Mouse (Mus musculus): ENCODE measurements around the gene Kif2c. TPM values are rescaled to one million over a fixed set of nuclear protein-coding genes. Genes with fewer than 3 reads are reported as not detected.

Gene Kif2c
- total and polyA plus RNA-seq, 3 experiments, result 8.6 to 62.8 (median 52.0) TPM

DNA sequence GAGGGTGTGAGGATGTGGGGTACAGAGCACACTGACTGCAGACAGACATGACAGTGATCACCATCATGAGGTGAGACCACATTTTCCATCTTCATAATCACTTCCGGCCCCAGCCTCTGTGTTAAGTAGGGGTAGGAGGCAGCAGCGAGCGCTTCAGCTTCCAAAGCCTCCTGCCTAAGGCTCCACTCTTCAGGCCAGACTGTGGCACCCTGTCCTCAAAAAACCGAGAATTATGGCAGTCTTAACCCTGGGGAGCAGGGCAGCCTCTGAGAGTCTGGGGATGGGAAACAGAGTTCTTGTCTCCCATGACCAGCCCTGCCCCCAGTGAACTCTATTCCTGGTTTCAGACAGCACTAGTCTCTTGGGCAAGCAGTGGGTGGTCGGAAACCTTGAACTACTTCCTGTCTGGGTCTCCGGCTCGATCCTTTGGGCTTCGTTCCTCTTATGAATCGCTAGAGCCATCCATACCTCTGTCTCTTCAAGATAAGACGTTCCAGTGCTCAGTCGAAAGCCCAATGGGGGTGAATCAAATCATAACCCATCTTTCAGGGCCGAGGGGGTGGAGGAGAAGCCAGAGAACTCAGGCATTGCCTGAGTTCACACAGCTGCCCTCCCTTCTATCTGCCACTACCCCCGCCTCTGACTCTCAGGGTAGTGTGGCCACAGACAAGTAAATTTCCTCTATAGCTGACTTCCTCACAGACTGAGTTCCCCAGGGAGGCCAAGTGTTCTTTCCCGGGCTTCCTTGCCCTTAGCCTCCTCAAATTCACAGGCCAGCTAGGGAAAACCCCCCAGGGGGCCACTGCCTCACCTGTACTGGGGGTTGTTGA is 57.7 kb downstream of the Kif2c start:
- DNase-seq (ENCODE audit: low spot score), result peak; percentile 69
- Histone ChIP-seq H3K4me3 (ENCODE audit: low read depth, low read length) (peak overlapping the region; percentile 58; the same call in 1 of the 2 replicates), H3K36me3 (replicated peaks) (peaks cover 37% of the 10 kb centered on the region), H3K4me1 (ENCODE audit: insufficient read depth, low read depth, low read length) (peaks cover 71% of the 10 kb centered on the region), H3K27me3 (ENCODE audit: insufficient read depth, low read length) (no peaks in the 10 kb centered on the region), H3K9me3 (replicated peaks) (no peaks in the 10 kb centered on the region)
- peak; percentile 46 for ATAC-seq (ENCODE audit: extremely low read depth, insufficient number of reproducible peaks, low FRiP score, poor library complexity, severe bottlenecking)
- peak; percentile 61 for TF ChIP-seq TAL1 (conservative IDR thresholded peaks at IDR 0.05; ENCODE audit: low read depth, low read length)
- TF ChIP-seq GATA2 (IDR thresholded peaks at IDR 0.05; ENCODE audit: borderline replicate concordance, low read depth, low read length), result no peak
- TF ChIP-seq POLR2AphosphoS5 (IDR thresholded peaks at IDR 0.05; ENCODE audit: insufficient replicate concordance, low read depth, low read length), result no peak
- no peak for TF ChIP-seq GATA1 (IDR thresholded peaks at IDR 0.05; ENCODE audit: borderline replicate concordance, low read length)
- TF ChIP-seq CTCF (IDR thresholded peaks at IDR 0.05; ENCODE audit: low read depth, low read length), result no peak

GRCm38 (mm10) chr4:117124218-117124517 is 58.3 kb downstream of the Kif2c start:
- no peak for DNase-seq (ENCODE audit: low spot score)
- H3K4me3 ChIP-seq (ENCODE audit: low read depth, low read length), result peak overlapping the region; percentile 58; the same call in 1 of the 2 replicates
- no peak for ATAC-seq (ENCODE audit: extremely low read depth, insufficient number of reproducible peaks, low FRiP score, poor library complexity, severe bottlenecking)
- no peak for TF ChIP-seq GATA1 (IDR thresholded peaks at IDR 0.05; ENCODE audit: borderline replicate concordance, low read length)
- TF ChIP-seq POLR2AphosphoS5 (IDR thresholded peaks at IDR 0.05; ENCODE audit: insufficient replicate concordance, low read depth, low read length), result no peak
- H3K27me3 ChIP-seq (ENCODE audit: insufficient read depth, low read length), result no peaks in the 10 kb centered on the region
- H3K9me3 ChIP-seq (replicated peaks), result no peaks in the 10 kb centered on the region
- peaks cover 74% of the 10 kb centered on the region for H3K4me1 ChIP-seq (ENCODE audit: insufficient read depth, low read depth, low read length)
- peaks cover 33% of the 10 kb centered on the region for H3K36me3 ChIP-seq (replicated peaks)

DNA sequence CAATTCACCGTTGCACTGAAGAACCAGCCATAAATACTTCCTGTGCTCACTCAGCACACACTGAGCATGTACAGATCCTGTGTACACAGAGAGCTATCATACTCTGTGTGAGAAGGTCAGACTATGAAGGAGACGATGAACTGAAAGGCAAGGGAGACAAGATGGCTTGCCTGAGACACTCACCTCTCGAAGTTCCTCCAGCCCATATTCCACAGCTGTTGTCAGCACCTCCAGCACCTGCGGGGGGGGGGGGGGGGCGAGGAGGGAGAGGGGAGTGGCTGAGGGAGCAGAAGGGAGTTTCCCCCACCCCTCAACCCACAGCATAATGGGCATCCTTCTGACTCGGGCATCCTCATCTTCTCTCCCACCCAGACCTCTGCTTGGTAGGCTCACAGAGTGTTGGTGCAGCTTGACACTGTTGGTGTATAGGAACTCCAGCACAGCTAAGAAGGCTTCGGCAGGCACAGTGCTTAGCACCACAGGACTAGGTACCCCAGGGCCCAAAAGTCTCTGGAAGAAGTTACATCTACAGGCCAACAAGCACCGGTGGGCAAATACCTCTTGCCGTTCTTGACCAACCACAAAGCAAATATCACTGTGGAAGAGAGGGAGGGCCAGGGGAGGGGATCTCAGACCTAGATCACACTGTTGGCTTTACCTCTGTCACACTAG is 58.8 kb downstream of the Kif2c start:
- H3K36me3 ChIP-seq (replicated peaks), result peaks cover 33% of the 10 kb centered on the region
- H3K27me3 ChIP-seq (ENCODE audit: insufficient read depth, low read length), result no peaks in the 10 kb centered on the region
- no peak for TF ChIP-seq CTCF (IDR thresholded peaks at IDR 0.05; ENCODE audit: low read depth, low read length)
- no peak for TF ChIP-seq GATA2 (IDR thresholded peaks at IDR 0.05; ENCODE audit: borderline replicate concordance, low read depth, low read length)
- TF ChIP-seq TAL1 (conservative IDR thresholded peaks at IDR 0.05; ENCODE audit: low read depth, low read length), result no peak
- TF ChIP-seq POLR2AphosphoS5 (IDR thresholded peaks at IDR 0.05; ENCODE audit: insufficient replicate concordance, low read depth, low read length), result no peak
- no peak for TF ChIP-seq GATA1 (IDR thresholded peaks at IDR 0.05; ENCODE audit: borderline replicate concordance, low read length)
- no peaks in the 10 kb centered on the region for H3K9me3 ChIP-seq (replicated peaks)
- ATAC-seq (ENCODE audit: extremely low read depth, insufficient number of reproducible peaks, low FRiP score, poor library complexity, severe bottlenecking) (no peak), DNase-seq (ENCODE audit: low spot score) (no peak)
- H3K4me1 ChIP-seq (ENCODE audit: insufficient read depth, low read depth, low read length), result peaks cover 73% of the 10 kb centered on the region
- no peak overlapping the region; the same call in 1 of the 2 replicates for H3K4me3 ChIP-seq (ENCODE audit: low read depth, low read length)

GRCm38 (mm10) chr4:117122209-117122608 is 60.2 kb downstream of the Kif2c start:
- Histone ChIP-seq H3K4me1 (ENCODE audit: insufficient read depth, low read depth, low read length) (peaks cover 70% of the 10 kb centered on the region), H3K4me3 (ENCODE audit: low read depth, low read length) (no peak overlapping the region), H3K27me3 (ENCODE audit: insufficient read depth, low read length) (no peaks in the 10 kb centered on the region), H3K36me3 (replicated peaks) (peaks cover 32% of the 10 kb centered on the region), H3K9me3 (replicated peaks) (no peaks in the 10 kb centered on the region)
- TF ChIP-seq GATA1 (IDR thresholded peaks at IDR 0.05; ENCODE audit: borderline replicate concordance, low read length), result no peak
- DNase-seq (ENCODE audit: low spot score) (no peak), ATAC-seq (ENCODE audit: extremely low read depth, insufficient number of reproducible peaks, low FRiP score, poor library complexity, severe bottlenecking) (no peak)

DNA sequence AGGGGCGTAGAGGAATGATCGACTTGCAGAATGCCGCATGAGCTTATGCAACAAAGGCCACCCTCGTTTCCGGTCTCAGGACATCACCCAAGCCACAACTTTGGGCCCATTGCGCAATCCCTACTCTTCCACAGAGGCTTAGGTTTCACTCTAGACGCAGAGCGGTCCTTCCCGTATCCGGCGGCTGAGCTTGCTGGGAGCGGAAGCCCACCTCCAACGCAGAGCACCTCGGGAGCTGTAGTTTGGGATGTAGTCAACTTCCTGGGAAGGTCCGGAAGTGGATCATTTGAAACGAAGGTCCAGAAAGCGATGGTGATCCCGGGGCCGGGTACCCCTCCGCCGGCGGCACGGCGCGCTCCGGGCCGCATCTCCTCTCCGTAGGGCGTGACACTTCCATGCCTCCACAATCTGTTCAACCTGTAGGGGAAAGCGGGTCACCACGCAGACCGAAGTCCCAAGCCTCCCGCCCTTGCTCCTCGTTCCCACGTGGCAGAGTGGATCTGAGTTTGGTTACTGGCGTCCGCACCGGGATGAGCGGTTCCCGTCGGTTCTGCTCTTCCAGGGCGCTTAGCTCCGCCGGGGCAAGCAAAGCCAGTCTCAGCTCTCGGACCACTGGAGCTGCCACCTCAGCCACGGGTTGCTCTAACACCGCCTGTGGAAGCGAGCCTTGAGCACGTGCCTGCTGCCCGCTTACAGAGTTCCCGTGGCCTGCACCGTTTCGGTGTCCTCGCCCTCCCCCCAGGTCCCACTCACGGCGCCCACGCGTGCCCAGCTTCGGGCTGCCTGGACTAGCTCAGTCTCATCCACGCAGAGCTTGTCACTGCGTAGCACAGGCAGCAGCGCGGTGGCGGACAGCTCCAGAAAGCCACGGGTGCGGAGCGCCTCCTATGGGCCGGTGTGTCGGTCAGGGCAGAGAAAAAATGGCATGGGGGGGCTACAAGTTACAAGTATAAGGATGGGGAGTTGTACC is 61.7 kb downstream of the Kif2c start:
- peaks cover 30% of the 10 kb centered on the region for H3K36me3 ChIP-seq (replicated peaks)
- peak overlapping the region; percentile 84 for H3K4me3 ChIP-seq (ENCODE audit: low read depth, low read length)
- H3K4me1 ChIP-seq (ENCODE audit: insufficient read depth, low read depth, low read length), result peaks cover 55% of the 10 kb centered on the region
- no peaks in the 10 kb centered on the region for H3K9me3 ChIP-seq (replicated peaks)
- DNase-seq (ENCODE audit: low spot score) (peak; percentile 90), ATAC-seq (ENCODE audit: extremely low read depth, insufficient number of reproducible peaks, low FRiP score, poor library complexity, severe bottlenecking) (peak; percentile 82)
- no peak for TF ChIP-seq CTCF (IDR thresholded peaks at IDR 0.05; ENCODE audit: low read depth, low read length)
- TF ChIP-seq POLR2AphosphoS5 (IDR thresholded peaks at IDR 0.05; ENCODE audit: insufficient replicate concordance, low read depth, low read length), result peak; percentile 14
- H3K27me3 ChIP-seq (ENCODE audit: insufficient read depth, low read length), result no peaks in the 10 kb centered on the region

- Histone ChIP-seq H3K9me3 (replicated peaks) (no peaks in the 10 kb centered on the region), H3K36me3 (replicated peaks) (peaks cover 30% of the 10 kb centered on the region), H3K27me3 (ENCODE audit: insufficient read depth, low read length) (no peaks in the 10 kb centered on the region), H3K4me3 (ENCODE audit: low read depth, low read length) (peak overlapping the region; percentile 84), H3K4me1 (ENCODE audit: insufficient read depth, low read depth, low read length) (peaks cover 48% of the 10 kb centered on the region)
- TF ChIP-seq CTCF (IDR thresholded peaks at IDR 0.05; ENCODE audit: low read depth, low read length) (no peak), GATA2 (IDR thresholded peaks at IDR 0.05; ENCODE audit: borderline replicate concordance, low read depth, low read length) (no peak), GATA1 (IDR thresholded peaks at IDR 0.05; ENCODE audit: borderline replicate concordance, low read length) (no peak), POLR2AphosphoS5 (IDR thresholded peaks at IDR 0.05; ENCODE audit: insufficient replicate concordance, low read depth, low read length) (no peak), TAL1 (conservative IDR thresholded peaks at IDR 0.05; ENCODE audit: low read depth, low read length) (no peak)
- ATAC-seq (ENCODE audit: extremely low read depth, insufficient number of reproducible peaks, low FRiP score, poor library complexity, severe bottlenecking), result no peak
- no peak for DNase-seq (ENCODE audit: low spot score)
Measured at GRCm38 (mm10) chr4:117120052-117120444, 62.4 kb downstream of the Kif2c start.

Measured in G1E (cell line).